Mouse (Mus musculus) limb, embryonic 10.5 days (tissue): Measurements from ENCODE around the gene Chd4. TPM values are rescaled to one million over a fixed set of nuclear protein-coding genes. Genes with fewer than 3 reads are reported as not detected.

Source experiments
- DNase-seq: peaks from one replicate; pipeline ENCODE4 v3.0.0-alpha.2; 2017; ENCODE audit warnings: low spot score
- H3K27ac ChIP-seq: fragments of 300-500 bp; sonication (generic); 2 replicates; pipeline ENCODE4 v1.5.1; 2016; ENCODE audit warnings: mild to moderate bottlenecking
- H3K27me3 ChIP-seq: fragments of 300-500 bp; sonication (generic); 2 replicates; pipeline ENCODE4 v1.6.1; 2016; ENCODE audit warnings: low read depth, mild to moderate bottlenecking; ENCODE audit not compliant: poor library complexity, severe bottlenecking
- H3K36me3 ChIP-seq: fragments of 300-500 bp; sonication (generic); 2 replicates; pipeline ENCODE4 v1.6.1; 2016; ENCODE audit warnings: mild to moderate bottlenecking, moderate library complexity
- H3K4me1 ChIP-seq: fragments of 300-500 bp; sonication (generic); 2 replicates; pipeline ENCODE4 v1.6.1; 2016
- H3K4me3 ChIP-seq: fragments of 300-500 bp; sonication (generic); 2 replicates; pipeline ENCODE4 v1.5.1; 2016; ENCODE audit warnings: mild to moderate bottlenecking, moderate library complexity
- H3K9me3 ChIP-seq: fragments of 300-500 bp; sonication (generic); replicated peaks from 2 replicates; pipeline ENCODE4 v1.6.1; 2016; ENCODE audit warnings: mild to moderate bottlenecking
- WGBS: fragments of 180-500 bp; shearing (Covaris S2); methylation state at CpG from one replicate; pipeline ENCODE4 v1.1.7; 2016; 5-methylcytosine and 5-hydroxymethylcytosine counted together
- microRNA-seq: library from miRNA; unstranded; fragments of <30 nt; microRNA quantifications from one replicate; pipeline ENCODE4, GENCODE M21; 2017
- polyA plus RNA-seq: library from polyadenylated mRNA; unstranded; fragments of >200 nt; fragmentation: Nextera tagmentation; extraction: Ambion mirVana; gene quantifications from 2 replicates; pipeline ENCODE4 v1.2.1, GENCODE M21; 2016

Gene Chd4
- polyA plus RNA-seq, 1 experiment from 2014 or later = 109 TPM

GRCm38 (mm10) chr6:125172474-125172873 is 76.7 kb downstream of the Chd4 start:
- 93% methylated on average over 2 of the region's 2 CpGs for WGBS
- Histone ChIP-seq H3K4me1 (peaks cover 7% of the 10 kb centered on the region), H3K4me3 (no peak overlapping the region), H3K9me3 (no peaks in the 10 kb centered on the region), H3K27me3 (no peaks in the 10 kb centered on the region), H3K27ac (no peak overlapping the region), H3K36me3 (peaks cover 100% of the 10 kb centered on the region)
- no peak for DNase-seq

GRCm38 (mm10) chr6:125173256-125173655 is 77.5 kb downstream of the Chd4 start:
- no peak for DNase-seq
- H3K36me3 ChIP-seq = peaks cover 100% of the 10 kb centered on the region
- H3K27ac ChIP-seq = no peak overlapping the region
- H3K9me3 ChIP-seq = no peaks in the 10 kb centered on the region
- H3K4me3 ChIP-seq = no peak overlapping the region
- 94% methylated on average over 7 of the region's 7 CpGs for WGBS
- no peaks in the 10 kb centered on the region for H3K27me3 ChIP-seq
- H3K4me1 ChIP-seq = no peaks in the 10 kb centered on the region

- peaks cover 99% of the 10 kb centered on the region for H3K36me3 ChIP-seq
- DNase-seq = no peak
- 86% methylated on average over 5 of the region's 5 CpGs for WGBS
- no peaks in the 10 kb centered on the region for H3K9me3 ChIP-seq
- no peaks in the 10 kb centered on the region for H3K4me1 ChIP-seq
- no peak overlapping the region for H3K4me3 ChIP-seq
- H3K27me3 ChIP-seq = no peaks in the 10 kb centered on the region
- no peak overlapping the region for H3K27ac ChIP-seq
Measured at GRCm38 (mm10) chr6:125175469-125175868, 79.7 kb downstream of the Chd4 start.

GRCm38 (mm10) chr6:125179601-125180000 is 83.8 kb downstream of the Chd4 start:
- H3K4me3 ChIP-seq = no peak overlapping the region
- H3K9me3 ChIP-seq = no peaks in the 10 kb centered on the region
- no peak overlapping the region for H3K27ac ChIP-seq
- 91% methylated on average over 7 of the region's 7 CpGs for WGBS
- H3K4me1 ChIP-seq = no peaks in the 10 kb centered on the region
- DNase-seq = no peak
- H3K36me3 ChIP-seq = peaks cover 99% of the 10 kb centered on the region
- no peaks in the 10 kb centered on the region for H3K27me3 ChIP-seq

Small RNA genes within 50 kb of the gene (microRNA-seq; reads per million reads assigned to microRNA genes)
- gene Mir7045 = not detected

Other genes with a start within 250 kb of the Chd4 start
- 17.3 and 26.8 TPM in 2 replicates for gene P3h3, start 238.2 kb upstream of the Chd4 start, polyA plus RNA-seq
- 0.59 and 1.2 TPM in 2 replicates for gene Gpr162, start 232.0 kb upstream of the Chd4 start, polyA plus RNA-seq
- not detected in 2 replicates for gene Cd4, start 207.8 kb upstream of the Chd4 start, polyA plus RNA-seq
- gene Lag3, start 184.3 kb upstream of the Chd4 start, polyA plus RNA-seq = 0.88 and 1.6 TPM in 2 replicates
- 144 and 208 TPM in 2 replicates for gene Ptms, start 175.9 kb upstream of the Chd4 start, polyA plus RNA-seq
- 428 and 433 TPM in 2 replicates for gene Mlf2, start 164.6 kb upstream of the Chd4 start, polyA plus RNA-seq
- 141 and 150 TPM in 2 replicates for gene Cops7a, start 130.4 kb upstream of the Chd4 start, polyA plus RNA-seq
- 0.40 and 1.4 TPM in 2 replicates for gene Pianp, start 99.3 kb upstream of the Chd4 start, polyA plus RNA-seq
- gene Zfp384, start 86.8 kb upstream of the Chd4 start, polyA plus RNA-seq = 12.8 and 15.2 TPM in 2 replicates
- 121 and 145 TPM in 2 replicates for gene Ing4, start 56.2 kb upstream of the Chd4 start, polyA plus RNA-seq
- 10.1 and 13.0 TPM in 2 replicates for gene Acrbp, start 46.3 kb upstream of the Chd4 start, polyA plus RNA-seq
- 0.14 and 0.18 TPM in 2 replicates for gene Lpar5, start 28.1 kb upstream of the Chd4 start, polyA plus RNA-seq
- gene Nop2, start 35.9 kb downstream of the Chd4 start, polyA plus RNA-seq = 94.6 and 119 TPM in 2 replicates
- gene Iffo1, start 49.3 kb downstream of the Chd4 start, polyA plus RNA-seq = 10.9 and 15.5 TPM in 2 replicates
- 2,585 and 3,112 TPM in 2 replicates for gene Gapdh, start 70.5 kb downstream of the Chd4 start, polyA plus RNA-seq
- 285 and 288 TPM in 2 replicates for gene Ncapd2, start 95.7 kb downstream of the Chd4 start, polyA plus RNA-seq
- gene Mrpl51, start 95.8 kb downstream of the Chd4 start, polyA plus RNA-seq = 213 and 231 TPM in 2 replicates
- gene Vamp1, start 119.6 kb downstream of the Chd4 start, polyA plus RNA-seq = 3.2 and 3.9 TPM in 2 replicates
- 1.0 and 1.8 TPM in 2 replicates for gene Tapbpl, start 135.9 kb downstream of the Chd4 start, polyA plus RNA-seq
- 0.84 and 1.6 TPM in 2 replicates for gene Cd27, start 141.0 kb downstream of the Chd4 start, polyA plus RNA-seq
- 0.10 and 0.21 TPM in 2 replicates for gene Tuba3a, start 190.1 kb downstream of the Chd4 start, polyA plus RNA-seq
- gene Ltbr, start 217.9 kb downstream of the Chd4 start, polyA plus RNA-seq = 34.3 and 41.5 TPM in 2 replicates
- 1.0 and 1.6 TPM in 2 replicates for gene Scnn1a, start 224.7 kb downstream of the Chd4 start, polyA plus RNA-seq